ENCODE assay signal across 8 mouse cellular contexts in the genomic region with DNA sequence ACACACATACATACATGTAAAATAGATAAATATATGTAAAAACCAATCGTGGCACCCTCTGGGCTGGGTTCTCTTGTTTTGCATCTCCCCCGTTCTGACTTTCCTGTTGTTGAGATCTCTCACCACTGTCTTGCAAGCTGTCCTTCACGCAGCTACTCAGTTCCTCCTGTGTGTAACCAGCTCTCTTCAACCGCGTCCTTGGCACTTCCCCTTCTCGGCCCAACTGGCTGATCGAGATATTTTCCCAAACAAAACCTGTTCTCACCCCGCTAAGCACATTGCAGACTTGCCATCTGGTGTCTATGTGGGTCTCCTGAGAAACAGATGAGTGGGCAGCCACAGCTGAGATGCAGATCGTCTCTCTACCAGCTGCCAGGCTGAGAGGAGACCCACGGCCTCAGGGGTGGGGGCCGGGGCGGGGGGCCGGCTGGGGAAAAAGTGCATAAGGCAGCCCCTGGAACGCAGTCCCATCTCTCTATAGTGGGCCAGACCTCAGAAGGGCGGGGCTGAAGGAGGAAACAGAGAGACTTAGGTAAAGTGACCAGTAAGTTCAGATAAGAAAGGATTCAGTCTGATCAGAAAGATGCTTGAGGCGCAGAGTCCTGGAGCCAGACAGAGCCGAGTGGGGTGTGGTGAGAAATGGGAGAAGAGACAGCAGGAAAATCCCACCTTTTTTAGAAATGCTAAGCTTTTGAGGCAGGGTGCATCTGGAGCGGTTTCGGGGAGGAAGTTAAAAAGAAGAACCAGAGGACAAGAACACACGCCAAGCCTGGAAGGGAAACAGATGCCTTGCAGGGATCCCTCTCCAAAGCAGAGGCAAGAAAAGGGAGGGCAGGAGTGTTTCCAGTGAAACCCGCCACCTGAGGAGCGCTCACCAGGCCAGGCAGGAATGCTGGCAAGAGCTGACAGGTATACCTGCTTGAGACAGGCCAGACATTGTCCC. TPM values are rescaled to one million over a fixed set of nuclear protein-coding genes. Genes with fewer than 3 reads are reported as not detected.
DNase-seq lines count a peak whose midpoint lies in the region; ATAC-seq and TF ChIP-seq lines count a peak whose summit lies in the region.

No protein-coding gene starts in this region.

- no peaks in the 10 kb centered on the region for H3K27me3 ChIP-seq in G1E (ENCODE audit: insufficient read depth, low read length)
- H3K27me3 ChIP-seq in embryonic facial prominence, embryonic 15.5 days, result no peaks in the 10 kb centered on the region
- no peaks in the 10 kb centered on the region for H3K27me3 ChIP-seq in hindbrain, embryonic 16.5 days (replicated peaks; ENCODE audit: control insufficient read depth, insufficient read depth, low read length)
- H3K27me3 ChIP-seq in limb, embryonic 13.5 days, result no peaks in the 10 kb centered on the region
- no peaks in the 10 kb centered on the region for H3K27me3 ChIP-seq in midbrain, embryonic 14.5 days (ENCODE audit: control insufficient read depth, insufficient read depth, low read length)

- peaks cover 81% of the 10 kb centered on the region for H3K4me1 ChIP-seq in G1E (ENCODE audit: insufficient read depth, low read depth, low read length)
- H3K4me1 ChIP-seq in embryonic facial prominence, embryonic 15.5 days, result peaks cover 17% of the 10 kb centered on the region
- H3K4me1 ChIP-seq in hindbrain, embryonic 16.5 days (ENCODE audit: control insufficient read depth, insufficient read depth, low read depth, low read length), result peaks cover 12% of the 10 kb centered on the region
- H3K4me1 ChIP-seq in limb, embryonic 13.5 days, result peaks cover 16% of the 10 kb centered on the region
- H3K4me1 ChIP-seq in midbrain, embryonic 14.5 days (ENCODE audit: control insufficient read depth, insufficient read depth, low read length), result no peaks in the 10 kb centered on the region

- 16% methylated on average over 22 of the region's 22 CpGs for WGBS in embryonic facial prominence, embryonic 15.5 days
- WGBS in hindbrain, embryonic 16.5 days, result 26% methylated on average over 22 of the region's 22 CpGs
- 30% methylated on average over 22 of the region's 22 CpGs for WGBS in limb, embryonic 13.5 days
- 32% methylated on average over 22 of the region's 22 CpGs for WGBS in midbrain, embryonic 14.5 days

- peak; percentile 47 for ATAC-seq in G1E (ENCODE audit: extremely low read depth, insufficient number of reproducible peaks, low FRiP score, poor library complexity, severe bottlenecking)
- peak; percentile 31; the same call in 1 of the 2 replicates for ATAC-seq in embryonic facial prominence, embryonic 15.5 days (ENCODE audit: insufficient number of reproducible peaks, low FRiP score, low TSS enrichment, low read depth)
- ATAC-seq in hindbrain, embryonic 16.5 days, result peak; percentile 62
- ATAC-seq in limb, embryonic 13.5 days (ENCODE audit: low FRiP score, low read depth), result no peak
- peak; percentile 69; the same call in 1 of the 2 replicates for ATAC-seq in midbrain, embryonic 14.5 days (ENCODE audit: low FRiP score, low TSS enrichment)

- H3K36me3 ChIP-seq in G1E (replicated peaks), result peaks cover 17% of the 10 kb centered on the region
- H3K36me3 ChIP-seq in embryonic facial prominence, embryonic 15.5 days, result no peaks in the 10 kb centered on the region
- no peaks in the 10 kb centered on the region for H3K36me3 ChIP-seq in hindbrain, embryonic 16.5 days (ENCODE audit: control insufficient read depth, insufficient read depth, low read length)
- no peaks in the 10 kb centered on the region for H3K36me3 ChIP-seq in limb, embryonic 13.5 days
- no peaks in the 10 kb centered on the region for H3K36me3 ChIP-seq in midbrain, embryonic 14.5 days (ENCODE audit: control insufficient read depth, insufficient read depth, low read length)

- H3K4me2 ChIP-seq in embryonic facial prominence, embryonic 15.5 days (replicated peaks), result peak overlapping the region; percentile 36
- peak overlapping the region; percentile 25; the same call in 1 of the 2 replicates for H3K4me2 ChIP-seq in hindbrain, embryonic 16.5 days (ENCODE audit: low read length)
- peak overlapping the region; percentile 36 for H3K4me2 ChIP-seq in limb, embryonic 13.5 days (replicated peaks)
- no peak overlapping the region for H3K4me2 ChIP-seq in midbrain, embryonic 14.5 days (ENCODE audit: low read length)

- H3K4me3 ChIP-seq in G1E (ENCODE audit: low read depth, low read length), result peak overlapping the region; percentile 71
- H3K4me3 ChIP-seq in embryonic facial prominence, embryonic 15.5 days (replicated peaks), result peak overlapping the region; percentile 12; the same call in 1 of the 2 replicates
- H3K4me3 ChIP-seq in hindbrain, embryonic 16.5 days (ENCODE audit: low read length), result no peak overlapping the region
- H3K4me3 ChIP-seq in limb, embryonic 13.5 days, result no peak overlapping the region
- no peak overlapping the region for H3K4me3 ChIP-seq in midbrain, embryonic 14.5 days (replicated peaks; ENCODE audit: low read depth, low read length)

- peak; percentile 64 for DNase-seq in adrenal gland, adult 2 months
- no peak for DNase-seq in adrenal gland, adult 18-20 months (ENCODE audit: low spot score in 2 of 2)
- peak; percentile 75 for DNase-seq in G1E (ENCODE audit: low spot score)
- peak; percentile 55 for DNase-seq in midbrain, embryonic 14.5 days
- peak; percentile 72 to 78 for DNase-seq in spleen, postnatal 4 days (ENCODE audit: low spot score in 2 of 2)

- peak overlapping the region; percentile 9; the same call in 1 of the 2 replicates for H3K9ac ChIP-seq in embryonic facial prominence, embryonic 15.5 days
- peak overlapping the region; percentile 18 for H3K9ac ChIP-seq in hindbrain, embryonic 16.5 days (ENCODE audit: low read depth, low read length)
- H3K9ac ChIP-seq in limb, embryonic 13.5 days, result peak overlapping the region; percentile 39; the same call in 1 of the 2 replicates
- H3K9ac ChIP-seq in midbrain, embryonic 14.5 days (replicated peaks; ENCODE audit: low read length), result no peak overlapping the region

- no peak for TF ChIP-seq CTCF in G1E (IDR thresholded peaks at IDR 0.05; ENCODE audit: low read depth, low read length)

- peak overlapping the region; percentile 83 for H3K27ac ChIP-seq in embryonic facial prominence, embryonic 15.5 days (replicated peaks)
- peak overlapping the region; percentile 64 for H3K27ac ChIP-seq in hindbrain, embryonic 16.5 days (ENCODE audit: low read depth, low read length)
- peak overlapping the region; percentile 52; the same call in 1 of the 2 replicates for H3K27ac ChIP-seq in limb, embryonic 13.5 days
- H3K27ac ChIP-seq in midbrain, embryonic 14.5 days (replicated peaks; ENCODE audit: low read depth, low read length), result 0 out of 2 replicates have a peak overlapping the region, but pooled peaks have one; percentile 16

- no peaks in the 10 kb centered on the region for H3K9me3 ChIP-seq in G1E (replicated peaks)
- no peaks in the 10 kb centered on the region for H3K9me3 ChIP-seq in embryonic facial prominence, embryonic 15.5 days (replicated peaks)
- no peaks in the 10 kb centered on the region for H3K9me3 ChIP-seq in hindbrain, embryonic 16.5 days (ENCODE audit: control insufficient read depth, low read length)
- H3K9me3 ChIP-seq in limb, embryonic 13.5 days, result no peaks in the 10 kb centered on the region
- H3K9me3 ChIP-seq in midbrain, embryonic 14.5 days (ENCODE audit: control insufficient read depth, low read length), result no peaks in the 10 kb centered on the region

RNA-seq across cellular contexts. Expression of gene Idh2, which starts 28.4 kb away (rescaled TPM):
- total RNA-seq in adrenal gland, adult 2 months (2021), result 100 to 1,000 TPM in 1 of 2 experiments, 10 to 100 TPM in 1; 96.2 to 200 TPM
- 147 and 150 TPM in 2 replicates for polyA plus RNA-seq in adrenal gland, adult 2 months (2012; rRNA removed)
- 100 to 1,000 TPM; 116 to 190 TPM for total RNA-seq in adrenal gland, adult 18-20 months (2021)
- total RNA-seq in G1E (2014; fragmentation: Nextera tagmentation) (58.5 and 87.5 TPM in 2 replicates), G1E (2017) (98.7 and 106 TPM in 2 replicates)
- polyA plus RNA-seq in G1E (2012), result 90.0 and 114 TPM in 2 replicates
- 546 and 574 TPM in 2 replicates for polyA plus RNA-seq in embryonic facial prominence, embryonic 15.5 days (2015; fragmentation: Nextera tagmentation; extraction: Ambion mirVana)
- polyA plus RNA-seq in hindbrain, embryonic 16.5 days (2015; fragmentation: Nextera tagmentation; extraction: Ambion mirVana), result 215 and 225 TPM in 2 replicates
- polyA plus RNA-seq in limb, embryonic 13.5 days (2015; fragmentation: Nextera tagmentation; extraction: Ambion mirVana), result 619 and 631 TPM in 2 replicates
- 203 and 232 TPM in 2 replicates for polyA plus RNA-seq in midbrain, embryonic 14.5 days (2014; fragmentation: Nextera tagmentation; extraction: Ambion mirVana)

RNA-seq across cellular contexts. Expression of gene Sema4b, which starts 43.0 kb away (rescaled TPM):
- 10 to 100 TPM; 57.7 to 66.4 TPM for total RNA-seq in adrenal gland, adult 2 months (2021)
- polyA plus RNA-seq in adrenal gland, adult 2 months (2012; rRNA removed), result 55.1 and 65.8 TPM in 2 replicates
- 10 to 100 TPM; 62.7 to 75.9 TPM for total RNA-seq in adrenal gland, adult 18-20 months (2021)
- 35.6 and 69.0 TPM in 2 replicates for total RNA-seq in G1E (2014; fragmentation: Nextera tagmentation)
- total RNA-seq in G1E (2017), result 21.7 and 23.9 TPM in 2 replicates
- polyA plus RNA-seq in G1E (2012), result 19.0 and 26.5 TPM in 2 replicates
- polyA plus RNA-seq in embryonic facial prominence, embryonic 15.5 days (2015; fragmentation: Nextera tagmentation; extraction: Ambion mirVana), result 23.0 and 25.2 TPM in 2 replicates
- 21.1 and 24.3 TPM in 2 replicates for polyA plus RNA-seq in hindbrain, embryonic 16.5 days (2015; fragmentation: Nextera tagmentation; extraction: Ambion mirVana)
- 14.1 and 15.6 TPM in 2 replicates for polyA plus RNA-seq in limb, embryonic 13.5 days (2015; fragmentation: Nextera tagmentation; extraction: Ambion mirVana)
- polyA plus RNA-seq in midbrain, embryonic 14.5 days (2014; fragmentation: Nextera tagmentation; extraction: Ambion mirVana), result 19.8 and 21.9 TPM in 2 replicates

Comparison
In these comparisons a context has a peak if more than half of its experiments do, and no peak if none do; other contexts are left out.
1. DNase-seq: peak in adrenal gland, adult 2 months (single experiment), G1E (single experiment), midbrain, embryonic 14.5 days (single experiment) and spleen, postnatal 4 days (2 of 2); none in adrenal gland, adult 18-20 months (0 of 2).
2. H3K4me3 ChIP-seq: peak in G1E (single experiment) and embryonic facial prominence, embryonic 15.5 days (single experiment); none in hindbrain, embryonic 16.5 days (single experiment), limb, embryonic 13.5 days (single experiment) and midbrain, embryonic 14.5 days (single experiment).
3. H3K27ac ChIP-seq: peak in every context shown above with its lines; median percentile 83 in embryonic facial prominence, embryonic 15.5 days; 64 in hindbrain, embryonic 16.5 days; 52 in limb, embryonic 13.5 days; 16 in midbrain, embryonic 14.5 days.